8 mouse cellular contexts compared by ENCODE assay signal in genomic region chr10:37140166-37140735, GRCm38 (mm10). TPM values are rescaled to one million over a fixed set of nuclear protein-coding genes. Genes with fewer than 3 reads are reported as not detected.
DNase-seq lines count a peak whose midpoint lies in the region; ATAC-seq and TF ChIP-seq lines count a peak whose summit lies in the region.

No protein-coding gene starts in this region.

- peak overlapping the region; percentile 98 for H3K4me3 ChIP-seq in cortical plate, adult 2 months (ENCODE audit: insufficient read depth, low read length)
- H3K4me3 ChIP-seq in hindbrain, embryonic 16.5 days (ENCODE audit: low read length): peak overlapping the region; percentile 93
- peak overlapping the region; percentile 67 for H3K4me3 ChIP-seq in liver, embryonic 16.5 days (ENCODE audit: low read depth, low read length)
- H3K4me3 ChIP-seq in spleen, adult 2 months (ENCODE audit: extremely low read depth, insufficient read depth, insufficient read length): peak overlapping the region; percentile 65

- H3K4me2 ChIP-seq in hindbrain, embryonic 16.5 days (ENCODE audit: low read length): peak overlapping the region; percentile 62
- peak overlapping the region; percentile 79 for H3K4me2 ChIP-seq in liver, embryonic 16.5 days (ENCODE audit: low read depth, low read length)

- ATAC-seq in hindbrain, embryonic 16.5 days: peak; percentile 18
- ATAC-seq in liver, embryonic 16.5 days (ENCODE audit: low read depth): no peak
- no peak for ATAC-seq in cerebellum, adult (ENCODE audit: insufficient number of reproducible peaks, low FRiP score, low TSS enrichment)

- DNase-seq in gastrocnemius, postnatal 10 days: peak; percentile 50
- no peak for DNase-seq in gastrocnemius, postnatal 14 days
- peak; percentile 40 for DNase-seq in B cell, adult 2 months
- DNase-seq in spleen, adult 2 months (ENCODE audit: low read depth in 1 of 2, low spot score in 2 of 2): peak in 1 of 2 experiments; percentile 11

- no peaks in the 10 kb centered on the region for H3K4me1 ChIP-seq in cortical plate, adult 2 months (ENCODE audit: control insufficient read depth, insufficient read depth, low read length)
- peaks cover 3% of the 10 kb centered on the region for H3K4me1 ChIP-seq in hindbrain, embryonic 16.5 days (ENCODE audit: control insufficient read depth, insufficient read depth, low read depth, low read length)
- H3K4me1 ChIP-seq in liver, embryonic 16.5 days (ENCODE audit: control insufficient read depth, low read depth, low read length): no peaks in the 10 kb centered on the region; the same call in 1 of the 2 replicates
- H3K4me1 ChIP-seq in spleen, adult 2 months (ENCODE audit: control insufficient read depth, insufficient read depth, insufficient read length): no peaks in the 10 kb centered on the region; the same call in 1 of the 2 replicates

- WGBS in hindbrain, embryonic 16.5 days: under 1% methylated on average over 24 of the region's 24 CpGs
- WGBS in liver, embryonic 16.5 days (ENCODE audit: insufficient replicate concordance): under 1% methylated on average over 24 of the region's 24 CpGs
- WGBS in spleen, adult 2 months: under 1% methylated on average over 24 of the region's 24 CpGs

- no peaks in the 10 kb centered on the region for H3K9me3 ChIP-seq in hindbrain, embryonic 16.5 days (ENCODE audit: control insufficient read depth, low read length)
- H3K9me3 ChIP-seq in liver, embryonic 16.5 days (replicated peaks; ENCODE audit: control insufficient read depth, low read length): no peaks in the 10 kb centered on the region

- no peak for TF ChIP-seq CTCF in cortical plate, adult 2 months (IDR thresholded peaks at IDR 0.05; ENCODE audit: extremely low read depth, insufficient read depth, low read length)
- TF ChIP-seq CTCF in spleen, adult 2 months (IDR thresholded peaks at IDR 0.05; ENCODE audit: extremely low read depth, insufficient read depth, insufficient read length, insufficient replicate concordance): no peak

- no peak for TF ChIP-seq POLR2A in cortical plate, adult 2 months (IDR thresholded peaks at IDR 0.05; ENCODE audit: extremely low read depth, insufficient read depth, low read length)
- no peak for TF ChIP-seq POLR2A in spleen, adult 2 months (IDR thresholded peaks at IDR 0.05; ENCODE audit: low read depth, low read length)

- intact Hi-C loops in gastrocnemius, postnatal 14 days (cut with DNase I; ENCODE audit: low total_unique reads): no loop called here

- H3K9ac ChIP-seq in hindbrain, embryonic 16.5 days (ENCODE audit: low read depth, low read length): peak overlapping the region; percentile 100
- H3K9ac ChIP-seq in liver, embryonic 16.5 days (ENCODE audit: low read depth, low read length): peak overlapping the region; percentile 34; the same call in 1 of the 2 replicates

- peak overlapping the region; percentile 41 for H3K27ac ChIP-seq in cortical plate, adult 2 months (ENCODE audit: insufficient read depth, low read length)
- peak overlapping the region; percentile 100 for H3K27ac ChIP-seq in hindbrain, embryonic 16.5 days (ENCODE audit: low read depth, low read length)
- H3K27ac ChIP-seq in liver, embryonic 16.5 days (ENCODE audit: low read length): peak overlapping the region; percentile 60
- peak overlapping the region; percentile 24 for H3K27ac ChIP-seq in spleen, adult 2 months (ENCODE audit: insufficient read depth, low read length)

- no peaks in the 10 kb centered on the region for H3K27me3 ChIP-seq in hindbrain, embryonic 16.5 days (replicated peaks; ENCODE audit: control insufficient read depth, insufficient read depth, low read length)
- H3K27me3 ChIP-seq in liver, embryonic 16.5 days (ENCODE audit: control insufficient read depth, insufficient read depth, low read depth, low read length): peaks cover 65% of the 10 kb centered on the region
- H3K27me3 ChIP-seq in spleen, adult 2 months (ENCODE audit: control insufficient read depth, insufficient read depth, low read length): no peaks in the 10 kb centered on the region

- H3K36me3 ChIP-seq in hindbrain, embryonic 16.5 days (ENCODE audit: control insufficient read depth, insufficient read depth, low read length): no peaks in the 10 kb centered on the region; the same call in 1 of the 2 replicates
- no peaks in the 10 kb centered on the region for H3K36me3 ChIP-seq in liver, embryonic 16.5 days (ENCODE audit: control insufficient read depth, insufficient read depth)
- peaks cover 9% of the 10 kb centered on the region for H3K36me3 ChIP-seq in spleen, adult 2 months (ENCODE audit: control insufficient read depth, insufficient read depth, low read length)

RNA-seq across cellular contexts. Expression of gene Marcks, which starts 1.5 kb away (rescaled TPM):
- total RNA-seq in gastrocnemius, postnatal 10 days (2021): 100 to 1,000 TPM; 156 to 179 TPM
- 100 to 1,000 TPM in 1 of 2 experiments, 10 to 100 TPM in 1; 70.3 to 104 TPM for total RNA-seq in gastrocnemius, postnatal 14 days (2021)
- 84.5 and 87.9 TPM in 2 replicates for polyA plus RNA-seq in cortical plate, adult 2 months (2012; rRNA removed)
- 140 and 154 TPM in 2 replicates for polyA plus RNA-seq in hindbrain, embryonic 16.5 days (2015; fragmentation: Nextera tagmentation; extraction: Ambion mirVana)
- 13.3 and 14.1 TPM in 2 replicates for polyA plus RNA-seq in liver, embryonic 16.5 days (2015; fragmentation: Nextera tagmentation; extraction: Ambion mirVana)
- polyA plus RNA-seq in spleen, adult 2 months (2012; rRNA removed): 30.1 and 46.9 TPM in 2 replicates

Comparison
In these comparisons a context has a peak if more than half of its experiments do, and no peak if none do; other contexts are left out.
1. H3K27ac ChIP-seq: peak in every context shown above with its lines; median percentile 100 in hindbrain, embryonic 16.5 days; 60 in liver, embryonic 16.5 days; 41 in cortical plate, adult 2 months; 24 in spleen, adult 2 months.